Mouse (Mus musculus): Measurements from ENCODE around the gene Efemp1. TPM values are rescaled to one million over a fixed set of nuclear protein-coding genes. Genes with fewer than 3 reads are reported as not detected.

The Efemp1 gene
- total RNA-seq, 2 experiments from 2014 or later: 2.2 to 3.4 TPM

- no peak for DNase-seq (ENCODE audit: low spot score in 2 of 2)
Observed at GRCm38 (mm10) chr11:28934449-28934848, 81.4 kb downstream of the Efemp1 start.

- DNase-seq (ENCODE audit: low spot score in 2 of 2): no peak
Observed at GRCm38 (mm10) chr11:28939651-28940050, 86.6 kb downstream of the Efemp1 start.

- DNase-seq (ENCODE audit: low spot score in 2 of 2): no peak
Observed at GRCm38 (mm10) chr11:28951586-28952210, 98.7 kb downstream of the Efemp1 start.

- no peak for DNase-seq (ENCODE audit: low spot score in 2 of 2)
Observed at GRCm38 (mm10) chr11:28954673-28955304, 101.8 kb downstream of the Efemp1 start.

- DNase-seq (ENCODE audit: low spot score in 2 of 2): no peak
Observed at GRCm38 (mm10) chr11:28955305-28955701, 102.3 kb downstream of the Efemp1 start.

GRCm38 (mm10) chr11:28961381-28961780, 108.4 kb downstream of the Efemp1 start:
- no peak for DNase-seq (ENCODE audit: low spot score in 2 of 2)

Measured in layer of hippocampus, postnatal 10 days (tissue).